Mouse (Mus musculus): Measurements from ENCODE around the gene Tgfb2. TPM values are rescaled to one million over a fixed set of nuclear protein-coding genes. Genes with fewer than 3 reads are reported as not detected.
A peak's percentile ranks its signal among the peaks of the same experiment; 100 is the strongest.

The Tgfb2 gene
- polyA plus RNA-seq, 1 experiment from 2014 or later, result 47.8 TPM

DNA sequence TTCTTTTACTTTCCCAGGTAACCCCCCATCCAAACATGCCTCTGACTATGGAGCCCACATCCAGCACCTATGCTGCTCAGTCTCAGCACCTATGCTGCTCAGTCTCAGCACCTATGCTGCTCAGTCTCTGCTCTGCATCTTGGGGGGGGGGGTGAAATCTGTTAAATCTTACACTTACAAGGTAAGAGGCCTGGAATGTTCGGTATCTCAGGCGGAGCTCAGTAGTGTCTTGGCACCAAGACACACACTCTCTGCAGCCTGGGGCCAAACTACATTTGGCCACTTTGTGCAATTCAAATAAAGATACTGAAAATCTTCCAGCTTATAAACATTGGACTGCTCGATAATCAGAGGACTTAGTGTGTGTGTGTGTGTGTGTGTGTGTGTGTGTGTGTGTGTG is 31.2 kb downstream of the Tgfb2 start:
- H3K4me2 ChIP-seq (ENCODE audit: low read depth, low read length), result no peak overlapping the region
- no peak overlapping the region for H3K9ac ChIP-seq (ENCODE audit: low read depth, low read length)

DNA sequence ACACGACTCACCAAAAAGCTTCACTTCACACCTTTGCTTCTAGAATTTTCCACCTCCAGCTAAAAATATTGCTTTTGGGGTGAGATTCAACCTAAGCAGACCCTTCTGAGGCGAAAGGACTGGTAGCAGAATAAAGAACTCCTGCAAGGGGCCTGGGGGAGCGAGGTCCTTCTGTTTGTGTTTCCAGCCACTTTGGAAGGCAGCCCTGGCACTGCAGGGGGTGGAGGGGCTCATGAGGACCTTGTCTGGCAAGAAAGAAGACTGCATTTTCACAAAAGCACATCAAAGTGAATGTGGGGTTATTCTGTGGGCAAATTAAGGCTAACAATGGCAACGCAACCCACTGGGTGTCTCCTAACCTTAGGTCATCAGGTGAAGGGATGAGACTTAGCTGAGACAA is 32.6 kb downstream of the Tgfb2 start:
- Histone ChIP-seq H3K4me3 (ENCODE audit: low read depth, low read length) (no peak overlapping the region), H3K4me2 (ENCODE audit: low read depth, low read length) (no peak overlapping the region), H3K36me3 (ENCODE audit: control insufficient read depth, insufficient read depth, low read length) (0 out of 2 replicates have a peak, but pooled peaks cover 6% of the 10 kb centered on the region), H3K27ac (replicated peaks; ENCODE audit: low read depth, low read length) (no peak overlapping the region), H3K9me3 (ENCODE audit: control insufficient read depth, low read length) (no peaks in the 10 kb centered on the region), H3K27me3 (replicated peaks; ENCODE audit: control insufficient read depth, insufficient read depth, low read length) (no peaks in the 10 kb centered on the region), H3K4me1 (ENCODE audit: control insufficient read depth, insufficient read depth, low read length) (peaks cover 11% of the 10 kb centered on the region; the same call in 1 of the 2 replicates), H3K9ac (ENCODE audit: low read depth, low read length) (no peak overlapping the region)
- DNase-seq (ENCODE audit: low spot score) (no peak), ATAC-seq (ENCODE audit: low read depth) (no peak)
- WGBS, result 68% methylated on average over 4 of the region's 4 CpGs

More for the DNA sequence above, 31.2 kb downstream of the Tgfb2 start:
- no peak overlapping the region for H3K27ac ChIP-seq (replicated peaks; ENCODE audit: low read depth, low read length)
- no peaks in the 10 kb centered on the region for H3K9me3 ChIP-seq (ENCODE audit: control insufficient read depth, low read length)
- peaks cover 11% of the 10 kb centered on the region; the same call in 1 of the 2 replicates for H3K4me1 ChIP-seq (ENCODE audit: control insufficient read depth, insufficient read depth, low read length)
- H3K4me3 ChIP-seq (ENCODE audit: low read depth, low read length), result no peak overlapping the region
- H3K27me3 ChIP-seq (replicated peaks; ENCODE audit: control insufficient read depth, insufficient read depth, low read length), result no peaks in the 10 kb centered on the region
- ATAC-seq (ENCODE audit: low read depth) (no peak), DNase-seq (ENCODE audit: low spot score) (no peak)
- 67% methylated on average over 3 of the region's 3 CpGs for WGBS
- H3K36me3 ChIP-seq (ENCODE audit: control insufficient read depth, insufficient read depth, low read length), result 0 out of 2 replicates have a peak, but pooled peaks cover 6% of the 10 kb centered on the region

DNA sequence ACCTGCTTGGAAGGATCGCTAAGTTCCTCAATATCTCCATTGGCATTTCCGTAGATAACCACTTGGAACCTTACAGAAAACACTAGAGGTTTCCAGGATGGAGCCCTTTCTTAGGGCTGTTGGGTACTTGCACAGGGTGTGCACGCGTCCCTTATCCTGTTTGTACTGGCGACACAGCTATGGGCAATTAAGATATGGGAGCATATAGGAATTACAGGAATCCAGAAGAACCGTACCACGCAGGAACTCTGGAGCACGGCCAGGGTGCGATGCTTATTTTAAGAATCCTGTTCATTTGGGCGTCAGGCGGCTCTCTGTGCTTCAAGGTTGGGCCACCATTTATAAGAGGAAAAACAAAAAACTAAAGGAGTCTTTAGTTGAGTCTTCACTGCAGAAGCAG is 42.4 kb downstream of the Tgfb2 start:
- no peak for ATAC-seq (ENCODE audit: low read depth)

DNA sequence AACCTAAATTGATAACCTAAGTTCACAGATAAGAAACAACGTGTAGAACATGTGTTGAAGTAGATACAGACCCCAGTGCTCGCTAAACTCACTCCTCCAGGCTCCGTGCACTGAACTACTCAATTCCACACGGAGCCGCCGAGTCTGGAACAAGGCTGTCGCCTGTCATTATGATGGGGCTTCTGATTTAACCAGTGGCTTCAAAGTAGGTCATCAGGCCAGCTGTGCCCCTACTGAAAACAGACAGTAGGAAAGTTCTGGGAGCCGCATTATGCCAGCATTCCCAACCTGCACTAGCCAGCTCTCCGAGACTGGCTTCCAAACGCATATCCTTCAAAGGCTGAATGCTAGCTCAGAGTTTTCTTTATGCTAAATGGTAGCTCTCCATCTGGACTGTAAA is 42.8 kb downstream of the Tgfb2 start:
- WGBS, result 65% methylated on average over 10 of the region's 10 CpGs
- DNase-seq (ENCODE audit: low spot score) (no peak), ATAC-seq (ENCODE audit: low read depth) (no peak)
- Histone ChIP-seq H3K9me3 (ENCODE audit: control insufficient read depth, low read length) (no peaks in the 10 kb centered on the region), H3K9ac (ENCODE audit: low read depth, low read length) (no peak overlapping the region), H3K36me3 (ENCODE audit: control insufficient read depth, insufficient read depth, low read length) (0 out of 2 replicates have a peak, but pooled peaks cover 3% of the 10 kb centered on the region), H3K27ac (replicated peaks; ENCODE audit: low read depth, low read length) (no peak overlapping the region), H3K4me1 (ENCODE audit: control insufficient read depth, insufficient read depth, low read length) (peaks cover 17% of the 10 kb centered on the region), H3K4me2 (ENCODE audit: low read depth, low read length) (no peak overlapping the region), H3K4me3 (ENCODE audit: low read depth, low read length) (no peak overlapping the region), H3K27me3 (replicated peaks; ENCODE audit: control insufficient read depth, insufficient read depth, low read length) (no peaks in the 10 kb centered on the region)

More for the DNA sequence above, 42.4 kb downstream of the Tgfb2 start:
- Histone ChIP-seq H3K4me2 (ENCODE audit: low read depth, low read length) (no peak overlapping the region), H3K9ac (ENCODE audit: low read depth, low read length) (no peak overlapping the region), H3K27me3 (replicated peaks; ENCODE audit: control insufficient read depth, insufficient read depth, low read length) (no peaks in the 10 kb centered on the region), H3K9me3 (ENCODE audit: control insufficient read depth, low read length) (no peaks in the 10 kb centered on the region), H3K36me3 (ENCODE audit: control insufficient read depth, insufficient read depth, low read length) (0 out of 2 replicates have a peak, but pooled peaks cover 3% of the 10 kb centered on the region), H3K4me1 (ENCODE audit: control insufficient read depth, insufficient read depth, low read length) (peaks cover 16% of the 10 kb centered on the region), H3K27ac (replicated peaks; ENCODE audit: low read depth, low read length) (no peak overlapping the region), H3K4me3 (ENCODE audit: low read depth, low read length) (no peak overlapping the region)
- WGBS, result 86% methylated on average over 11 of the region's 11 CpGs
- no peak for DNase-seq (ENCODE audit: low spot score)

DNA sequence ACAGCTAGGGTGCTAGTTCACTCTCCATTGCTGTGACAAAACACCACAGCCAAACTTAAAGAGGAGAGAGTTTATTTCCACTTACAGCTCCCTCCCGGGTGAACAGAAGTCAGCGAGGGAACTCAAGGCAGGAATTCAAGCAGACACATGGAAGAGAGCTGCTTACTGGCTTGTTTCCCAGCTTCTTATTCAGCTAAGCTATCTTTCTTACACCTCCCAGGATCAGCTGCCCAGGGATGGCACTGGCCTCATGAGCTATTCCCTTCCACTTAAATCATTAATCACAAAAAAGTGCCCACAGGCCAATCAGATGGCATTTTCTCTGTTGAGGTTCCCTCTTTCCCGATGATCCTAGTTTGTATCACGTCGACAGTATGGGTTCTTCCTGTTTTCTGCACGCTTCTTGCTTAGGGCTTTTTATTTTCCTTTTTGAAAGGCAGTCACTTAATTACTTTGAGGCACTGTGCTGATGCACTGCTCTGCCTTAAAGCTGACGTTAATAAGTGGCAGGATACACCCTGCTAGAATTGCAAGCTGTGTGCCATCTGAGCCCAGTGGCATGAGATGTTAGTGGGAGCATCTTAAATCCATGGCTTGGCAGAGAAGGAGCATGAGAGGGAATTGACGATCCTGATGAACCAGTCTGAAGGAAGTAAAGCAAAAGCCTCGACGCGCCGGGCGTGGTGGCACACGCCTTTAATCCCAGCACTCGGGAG is 44.4 kb downstream of the Tgfb2 start:
- Histone ChIP-seq H3K4me3 (ENCODE audit: low read depth, low read length) (no peak overlapping the region), H3K36me3 (ENCODE audit: control insufficient read depth, insufficient read depth, low read length) (0 out of 2 replicates have a peak, but pooled peaks cover 3% of the 10 kb centered on the region), H3K4me1 (ENCODE audit: control insufficient read depth, insufficient read depth, low read length) (peaks cover 17% of the 10 kb centered on the region), H3K4me2 (ENCODE audit: low read depth, low read length) (no peak overlapping the region), H3K27me3 (replicated peaks; ENCODE audit: control insufficient read depth, insufficient read depth, low read length) (no peaks in the 10 kb centered on the region), H3K9ac (ENCODE audit: low read depth, low read length) (no peak overlapping the region), H3K27ac (replicated peaks; ENCODE audit: low read depth, low read length) (no peak overlapping the region), H3K9me3 (ENCODE audit: control insufficient read depth, low read length) (no peaks in the 10 kb centered on the region)
- DNase-seq (ENCODE audit: low spot score) (no peak), ATAC-seq (ENCODE audit: low read depth) (no peak)
- WGBS, result 72% methylated on average over 15 of the region's 15 CpGs

DNA sequence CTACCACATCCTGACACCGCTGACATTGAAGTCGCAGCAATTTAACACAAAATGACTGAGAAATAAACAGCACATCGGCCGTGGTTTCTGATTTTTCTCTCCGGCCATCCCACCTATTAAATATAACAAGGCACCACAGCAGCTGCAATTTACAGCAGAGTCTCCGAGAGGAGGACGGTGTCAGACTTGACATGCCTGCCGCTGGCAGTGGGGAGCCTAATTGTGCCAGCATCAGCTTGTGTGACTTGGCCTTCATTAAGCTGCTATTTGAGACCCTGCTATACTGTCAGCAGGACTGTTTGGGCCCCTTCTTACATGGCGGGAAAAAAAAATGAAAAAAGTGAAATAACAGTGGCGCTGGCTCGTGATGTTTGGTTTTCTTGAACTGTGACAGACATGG is 47.0 kb downstream of the Tgfb2 start:
- Histone ChIP-seq H3K9ac (ENCODE audit: low read depth, low read length) (no peak overlapping the region), H3K4me1 (ENCODE audit: control insufficient read depth, insufficient read depth, low read length) (peaks cover 17% of the 10 kb centered on the region), H3K27me3 (replicated peaks; ENCODE audit: control insufficient read depth, insufficient read depth, low read length) (no peaks in the 10 kb centered on the region), H3K9me3 (ENCODE audit: control insufficient read depth, low read length) (no peaks in the 10 kb centered on the region), H3K36me3 (ENCODE audit: control insufficient read depth, insufficient read depth, low read length) (no peaks in the 10 kb centered on the region), H3K27ac (replicated peaks; ENCODE audit: low read depth, low read length) (peak overlapping the region; percentile 33; the same call in 1 of the 2 replicates), H3K4me3 (ENCODE audit: low read depth, low read length) (no peak overlapping the region), H3K4me2 (ENCODE audit: low read depth, low read length) (no peak overlapping the region)
- peak; percentile 44; the same call in 1 of the 2 replicates for ATAC-seq (ENCODE audit: low read depth)
- DNase-seq (ENCODE audit: low spot score), result peak; percentile 67
- WGBS, result 56% methylated on average over 11 of the region's 11 CpGs

DNA sequence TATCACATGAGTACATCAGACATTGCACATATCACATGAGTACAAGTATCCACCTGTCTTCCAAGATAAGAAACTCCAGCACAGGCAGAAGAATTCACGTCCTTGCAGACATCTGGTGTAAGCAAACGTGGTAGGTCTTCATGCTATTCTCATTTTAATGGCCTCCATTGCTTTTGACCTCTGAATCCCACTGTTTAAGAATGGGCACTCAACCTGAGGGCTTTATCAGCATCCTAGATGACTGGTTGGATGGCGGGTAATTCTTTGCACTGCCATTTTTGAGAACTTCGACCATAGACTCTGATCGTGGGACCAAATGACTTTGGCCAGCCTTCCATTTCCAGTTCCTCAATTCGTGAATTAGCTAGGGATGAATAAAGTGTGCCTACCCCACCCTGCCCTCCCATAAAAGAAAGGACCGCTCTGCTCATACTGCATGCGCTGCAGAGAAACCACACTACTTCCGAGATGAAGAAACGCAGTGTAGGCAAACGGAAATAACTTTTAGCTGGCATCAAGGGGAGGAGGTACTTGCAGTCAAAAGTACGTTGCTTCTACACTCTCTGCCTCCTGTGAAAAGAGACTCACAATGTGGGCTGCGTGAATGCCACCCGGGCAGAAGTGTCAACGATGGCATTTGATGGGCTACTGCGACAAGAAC is 48.1 kb downstream of the Tgfb2 start:
- Histone ChIP-seq H3K4me2 (ENCODE audit: low read depth, low read length) (no peak overlapping the region), H3K27me3 (replicated peaks; ENCODE audit: control insufficient read depth, insufficient read depth, low read length) (no peaks in the 10 kb centered on the region), H3K9ac (ENCODE audit: low read depth, low read length) (no peak overlapping the region), H3K27ac (replicated peaks; ENCODE audit: low read depth, low read length) (no peak overlapping the region), H3K9me3 (ENCODE audit: control insufficient read depth, low read length) (no peaks in the 10 kb centered on the region), H3K4me1 (ENCODE audit: control insufficient read depth, insufficient read depth, low read length) (peaks cover 17% of the 10 kb centered on the region), H3K4me3 (ENCODE audit: low read depth, low read length) (no peak overlapping the region), H3K36me3 (ENCODE audit: control insufficient read depth, insufficient read depth, low read length) (no peaks in the 10 kb centered on the region)
- no peak for DNase-seq (ENCODE audit: low spot score)
- WGBS, result 91% methylated on average over 16 of the region's 16 CpGs
- ATAC-seq (ENCODE audit: low read depth), result no peak

DNA sequence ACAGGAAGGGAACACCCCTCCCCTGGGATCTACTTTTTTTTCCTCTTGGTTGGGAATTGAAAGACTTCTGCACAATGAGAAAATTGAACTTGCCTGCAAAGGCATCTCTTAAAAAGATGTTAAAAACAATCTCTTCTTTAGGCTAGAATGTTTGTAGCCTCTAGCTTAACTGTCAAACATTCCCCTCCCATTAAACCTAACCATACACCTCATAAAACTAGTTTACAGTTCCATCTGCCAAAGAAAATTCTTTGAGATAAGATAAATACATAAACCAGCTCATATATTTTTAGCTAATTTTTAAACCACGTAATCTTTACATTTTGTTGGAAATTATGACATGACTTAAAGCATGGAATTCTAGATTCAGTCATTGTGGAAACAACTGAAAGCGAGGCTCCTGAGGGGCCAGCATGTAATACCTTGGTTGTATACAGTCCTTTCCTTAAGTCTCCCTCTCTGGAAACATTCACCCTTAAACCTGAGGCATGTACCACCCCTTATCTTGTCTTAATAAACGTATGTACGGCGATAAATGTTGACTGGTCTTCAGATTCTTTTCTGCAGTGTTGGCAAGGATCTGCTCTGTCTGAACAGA is 49.0 kb downstream of the Tgfb2 start:
- H3K4me3 ChIP-seq (ENCODE audit: low read depth, low read length), result no peak overlapping the region
- DNase-seq (ENCODE audit: low spot score) (no peak), ATAC-seq (ENCODE audit: low read depth) (no peak)
- no peaks in the 10 kb centered on the region for H3K27me3 ChIP-seq (replicated peaks; ENCODE audit: control insufficient read depth, insufficient read depth, low read length)
- no peaks in the 10 kb centered on the region for H3K36me3 ChIP-seq (ENCODE audit: control insufficient read depth, insufficient read depth, low read length)
- peaks cover 17% of the 10 kb centered on the region for H3K4me1 ChIP-seq (ENCODE audit: control insufficient read depth, insufficient read depth, low read length)
- H3K4me2 ChIP-seq (ENCODE audit: low read depth, low read length), result no peak overlapping the region
- 90% methylated on average over 5 of the region's 5 CpGs for WGBS
- H3K9ac ChIP-seq (ENCODE audit: low read depth, low read length), result no peak overlapping the region
- no peak overlapping the region for H3K27ac ChIP-seq (replicated peaks; ENCODE audit: low read depth, low read length)
- no peaks in the 10 kb centered on the region for H3K9me3 ChIP-seq (ENCODE audit: control insufficient read depth, low read length)

Data from embryonic facial prominence, embryonic 14.5 days (tissue).